ENCODE assay signal across 31 mouse cellular contexts in genomic region chr2:137616637-137617036, GRCm38 (mm10).
DNase-seq lines count a peak whose midpoint lies in the region.
"Had no signal": no experiment of that assay in that cellular context is flagged by ENCODE, and none has a peak within 500 bp of the region (broad histone marks: within the 10 kb centered on the region; RNA-seq: fewer than 3 reads in every experiment).

No protein-coding gene starts in this region.

- H3K27me3 ChIP-seq in midbrain, embryonic 10.5 days (ENCODE audit: low read depth, poor library complexity, severe bottlenecking): no peaks in the 10 kb centered on the region
- H3K27me3 ChIP-seq: CH12.LX; embryonic facial prominence, embryonic 13.5 days; forebrain, embryonic 13.5 days; heart, embryonic 12.5 days; liver, embryonic 13.5 days; megakaryocyte, embryonic 14.5 days had no signal

- H3K36me3 ChIP-seq in midbrain, embryonic 10.5 days: no peaks in the 10 kb centered on the region
- H3K36me3 ChIP-seq: embryonic facial prominence, embryonic 13.5 days; G1E; heart, embryonic 12.5 days; hindbrain, embryonic 10.5 days; liver, embryonic 13.5 days had no signal

- H3K4me3 ChIP-seq in midbrain, embryonic 10.5 days: no peak overlapping the region
- H3K4me3 ChIP-seq: embryonic facial prominence, embryonic 13.5 days; erythroblast, embryonic 14.5 days; forebrain, embryonic 13.5 days; heart, embryonic 12.5 days; hindbrain, embryonic 10.5 days; liver, embryonic 13.5 days; megakaryocyte, embryonic 14.5 days had no signal

- WGBS in midbrain, embryonic 10.5 days: 87% methylated on average over 3 of the region's 3 CpGs

- H3K9me3 ChIP-seq in midbrain, embryonic 10.5 days (replicated peaks): no peaks in the 10 kb centered on the region
- H3K9me3 ChIP-seq: embryonic facial prominence, embryonic 13.5 days; forebrain, embryonic 13.5 days; hindbrain, embryonic 10.5 days; liver, embryonic 13.5 days had no signal

- H3K27ac ChIP-seq in midbrain, embryonic 10.5 days (replicated peaks): no peak overlapping the region
- H3K27ac ChIP-seq: embryonic facial prominence, embryonic 13.5 days; forebrain, embryonic 13.5 days; hindbrain, embryonic 10.5 days; hindbrain, postnatal 0 days; liver, embryonic 13.5 days had no signal

- intact Hi-C loops in left cerebral cortex, postnatal 25 days (cut with DNase I): loop anchor here (5.0 kb wide), 1 partner anchor 91 kb away; no protein-coding TSS in a partner anchor

- DNase-seq in layer of hippocampus, adult 18-20 months (ENCODE audit: low spot score in 2 of 2): peak; percentile 50 to 83
- no peak for DNase-seq in layer of hippocampus, postnatal 10 days (ENCODE audit: low spot score in 2 of 2)
- DNase-seq in brain, adult 2 months (ENCODE audit: low read depth, low spot score): peak; percentile 66
- peak; percentile 8 for DNase-seq in brain, embryonic 18.5 days (ENCODE audit: low read depth, low spot score)
- peak; percentile 28 to 68 for DNase-seq in left cerebral cortex, postnatal 25 days (ENCODE audit: low spot score in 2 of 2)
- no peak for DNase-seq in midbrain, embryonic 10.5 days (ENCODE audit: low spot score)
- no peak for DNase-seq in adrenal gland, postnatal 36 days
- DNase-seq: adrenal gland, adult 2 months; B cell, adult 2 months; cerebellum, adult 8-10 months; cerebellum, postnatal 36 days; embryo, embryonic 11 days; gastrocnemius, postnatal 25 days; heart, adult 18-20 months; heart, postnatal 10 days; kidney, postnatal 25 days; liver, embryonic 13.5 days; lung, embryonic 14.5 days; midbrain, embryonic 14.5 days; retina, postnatal 1 day; spleen, adult 18-20 months; thymus, postnatal 14 days had no signal

- no peaks in the 10 kb centered on the region for H3K4me1 ChIP-seq in midbrain, embryonic 10.5 days
- H3K4me1 ChIP-seq: embryonic facial prominence, embryonic 13.5 days; forebrain, embryonic 13.5 days; heart, embryonic 12.5 days; hindbrain, embryonic 10.5 days; liver, embryonic 13.5 days; megakaryocyte, embryonic 14.5 days had no signal

Comparison
In these comparisons a context has a peak if more than half of its experiments do, and no peak if none do; other contexts are left out.
1. DNase-seq: peak in layer of hippocampus, adult 18-20 months (2 of 2), brain, adult 2 months (single experiment), brain, embryonic 18.5 days (single experiment) and left cerebral cortex, postnatal 25 days (2 of 2); none in layer of hippocampus, postnatal 10 days (0 of 2), midbrain, embryonic 10.5 days (single experiment) and adrenal gland, postnatal 36 days (0 of 2).